Mouse (Mus musculus) brown adipose tissue, adult 24 weeks (tissue): Measurements from ENCODE around the gene Lrrk2. TPM values are rescaled to one million over a fixed set of nuclear protein-coding genes. Genes with fewer than 3 reads are reported as not detected.

ENCODE experiments used
- H3K27ac ChIP-seq: fragments of 200-500 bp; replicated peaks from 2 replicates; pipeline ENCODE4 v1.5.1; 2012; ENCODE audit warnings: low read depth, mild to moderate bottlenecking, low read length
- H3K4me1 ChIP-seq: fragments of 200-500 bp; 2 replicates; pipeline ENCODE4 v1.6.1; 2012; ENCODE audit warnings: low read length, mixed read lengths; ENCODE audit not compliant: control insufficient read depth, insufficient read depth, insufficient read length
- H3K4me3 ChIP-seq: fragments of 200-500 bp; 2 replicates; pipeline ENCODE4 v1.5.1; 2012; ENCODE audit warnings: low read depth, mild to moderate bottlenecking, low read length, moderate library complexity; ENCODE audit not compliant: insufficient read depth
- polyA plus RNA-seq: library from polyadenylated mRNA; stranded (reverse); fragments of >200 nt; gene quantifications from 2 replicates; pipeline ENCODE4 v1.2.4, GENCODE M21; 2012; ENCODE audit not compliant: missing spikeins, insufficient read depth, insufficient read length

The Lrrk2 gene
- 2.5 and 4.2 TPM in 2 replicates for polyA plus RNA-seq

- H3K27ac ChIP-seq: peak within 1 kb of the TSS; percentile 76
Measured at GRCm38 (mm10) chr15:91672645-91673568, at the start of gene Lrrk2. TSS of gene Lrrk2 (plus strand) at chr15:91673175.

GRCm38 (mm10) chr15:91624475-91624874, 48.5 kb upstream of the Lrrk2 start:
- H3K4me1 ChIP-seq: no peaks in the 10 kb centered on the region
- no peak overlapping the region for H3K4me3 ChIP-seq
- no peak overlapping the region for H3K27ac ChIP-seq

More at GRCm38 (mm10) chr15:91672645-91673568, at the start of gene Lrrk2:
- Histone ChIP-seq H3K4me1 (no peaks in the 10 kb centered on the region; the same call in none of the 2 replicates), H3K4me3 (peak within 1 kb of the TSS; percentile 88)

DNA sequence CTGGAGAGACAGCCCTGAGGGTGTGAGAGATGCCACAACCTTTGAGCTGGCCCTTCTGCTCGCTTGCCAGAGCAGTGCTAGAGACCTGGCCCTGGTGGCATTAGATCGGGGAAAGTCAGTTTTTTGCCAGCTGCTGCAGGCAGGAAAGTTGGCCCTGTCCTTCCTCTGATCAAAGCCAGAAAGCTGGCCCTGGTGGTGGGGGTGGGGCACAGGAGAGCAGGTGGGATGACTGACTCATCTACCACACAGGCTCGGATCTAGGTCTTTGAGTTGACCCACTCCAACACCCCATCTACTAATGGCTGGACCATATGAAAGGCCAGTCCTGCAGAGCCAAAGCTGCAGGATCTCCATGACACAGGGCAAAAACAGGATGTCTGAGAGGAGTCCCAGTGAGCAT, 43.8 kb upstream of the Lrrk2 start:
- no peak overlapping the region for H3K27ac ChIP-seq

GRCm38 (mm10) chr15:91632473-91632872, 40.5 kb upstream of the Lrrk2 start:
- Histone ChIP-seq H3K27ac (no peak overlapping the region), H3K4me3 (no peak overlapping the region), H3K4me1 (no peaks in the 10 kb centered on the region)

More for the DNA sequence above, 43.8 kb upstream of the Lrrk2 start:
- H3K4me1 ChIP-seq: no peaks in the 10 kb centered on the region
- H3K4me3 ChIP-seq: no peak overlapping the region

GRCm38 (mm10) chr15:91633051-91633450, 39.9 kb upstream of the Lrrk2 start:
- H3K27ac ChIP-seq: no peak overlapping the region
- H3K4me3 ChIP-seq: no peak overlapping the region
- no peaks in the 10 kb centered on the region for H3K4me1 ChIP-seq

- H3K27ac ChIP-seq: no peak overlapping the region
- H3K4me1 ChIP-seq: no peaks in the 10 kb centered on the region
- H3K4me3 ChIP-seq: no peak overlapping the region
Measured at GRCm38 (mm10) chr15:91633806-91634205, 39.2 kb upstream of the Lrrk2 start.

DNA sequence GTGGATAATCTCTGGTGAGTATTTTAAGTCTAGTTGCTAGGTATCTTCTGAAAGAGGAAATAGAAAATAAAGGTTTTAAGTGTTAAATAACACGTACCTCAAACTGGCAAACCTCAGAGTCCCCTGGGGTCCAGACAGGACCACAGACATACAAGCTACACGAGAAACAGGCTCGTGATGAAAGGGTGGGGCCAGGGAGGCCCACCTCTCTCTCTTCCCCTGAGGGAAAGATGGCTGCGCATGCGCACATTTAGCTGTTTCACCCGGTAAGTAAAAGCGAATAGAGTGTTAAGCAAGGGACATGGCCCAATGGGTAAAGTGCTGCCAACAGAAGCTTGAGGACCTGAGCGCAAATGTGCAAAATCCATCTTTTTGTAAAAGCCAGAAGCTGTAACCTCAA, 38.7 kb upstream of the Lrrk2 start:
- H3K4me1 ChIP-seq: no peaks in the 10 kb centered on the region

GRCm38 (mm10) chr15:91641631-91642030, 31.3 kb upstream of the Lrrk2 start:
- Histone ChIP-seq H3K4me1 (no peaks in the 10 kb centered on the region), H3K4me3 (no peak overlapping the region), H3K27ac (no peak overlapping the region)

More for the DNA sequence above, 38.7 kb upstream of the Lrrk2 start:
- H3K27ac ChIP-seq: no peak overlapping the region
- no peak overlapping the region for H3K4me3 ChIP-seq

GRCm38 (mm10) chr15:91642682-91643306, 30.2 kb upstream of the Lrrk2 start:
- Histone ChIP-seq H3K4me3 (no peak overlapping the region), H3K27ac (no peak overlapping the region)

GRCm38 (mm10) chr15:91643632-91644348, 29.2 kb upstream of the Lrrk2 start:
- Histone ChIP-seq H3K27ac (no peak overlapping the region), H3K4me1 (no peaks in the 10 kb centered on the region), H3K4me3 (no peak overlapping the region)

More at GRCm38 (mm10) chr15:91642682-91643306, 30.2 kb upstream of the Lrrk2 start:
- no peaks in the 10 kb centered on the region for H3K4me1 ChIP-seq

DNA sequence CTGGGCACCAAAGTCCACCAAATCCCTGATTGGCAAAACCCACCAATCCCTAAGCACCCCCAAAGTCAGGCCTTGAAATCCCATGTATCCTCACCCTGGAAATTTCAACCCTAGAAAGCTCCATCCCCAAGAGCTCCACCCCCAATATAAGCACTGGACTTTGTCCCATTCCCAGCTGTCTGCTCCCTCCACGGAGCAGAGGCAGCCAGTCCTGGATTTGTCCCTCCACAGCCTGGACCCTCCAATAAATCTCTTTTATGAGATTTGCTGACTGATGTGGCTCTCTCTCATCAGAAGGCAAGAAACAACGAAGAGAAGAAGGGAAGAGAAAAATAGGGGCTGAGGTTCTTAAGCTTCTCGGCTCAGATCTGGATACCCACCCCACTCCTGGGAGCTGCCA, 22.7 kb upstream of the Lrrk2 start:
- no peak overlapping the region for H3K4me3 ChIP-seq
- H3K4me1 ChIP-seq: no peaks in the 10 kb centered on the region
- no peak overlapping the region for H3K27ac ChIP-seq

DNA sequence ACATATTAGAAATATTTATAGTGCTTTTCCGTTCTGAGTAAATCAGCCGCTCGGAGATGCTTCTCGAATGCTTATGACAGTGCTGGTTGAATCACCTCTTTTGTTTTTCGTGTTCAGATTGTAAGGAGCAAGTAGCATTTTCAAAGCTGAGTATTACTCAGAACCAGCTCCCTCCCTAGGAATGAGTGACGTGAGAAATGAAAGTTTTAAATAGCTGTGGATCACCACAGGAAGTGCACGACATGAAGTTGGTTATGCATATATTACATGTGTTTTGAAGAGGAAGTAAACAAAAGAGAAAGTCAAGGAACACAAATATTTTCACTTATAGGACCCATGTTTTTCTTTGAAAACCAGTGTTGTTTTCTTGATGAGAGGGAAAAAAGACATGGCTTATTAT, 21.5 kb upstream of the Lrrk2 start:
- Histone ChIP-seq H3K4me1 (no peaks in the 10 kb centered on the region), H3K4me3 (no peak overlapping the region), H3K27ac (no peak overlapping the region)

GRCm38 (mm10) chr15:91658227-91658626, 14.7 kb upstream of the Lrrk2 start:
- Histone ChIP-seq H3K27ac (no peak overlapping the region), H3K4me3 (no peak overlapping the region), H3K4me1 (no peaks in the 10 kb centered on the region)

DNA sequence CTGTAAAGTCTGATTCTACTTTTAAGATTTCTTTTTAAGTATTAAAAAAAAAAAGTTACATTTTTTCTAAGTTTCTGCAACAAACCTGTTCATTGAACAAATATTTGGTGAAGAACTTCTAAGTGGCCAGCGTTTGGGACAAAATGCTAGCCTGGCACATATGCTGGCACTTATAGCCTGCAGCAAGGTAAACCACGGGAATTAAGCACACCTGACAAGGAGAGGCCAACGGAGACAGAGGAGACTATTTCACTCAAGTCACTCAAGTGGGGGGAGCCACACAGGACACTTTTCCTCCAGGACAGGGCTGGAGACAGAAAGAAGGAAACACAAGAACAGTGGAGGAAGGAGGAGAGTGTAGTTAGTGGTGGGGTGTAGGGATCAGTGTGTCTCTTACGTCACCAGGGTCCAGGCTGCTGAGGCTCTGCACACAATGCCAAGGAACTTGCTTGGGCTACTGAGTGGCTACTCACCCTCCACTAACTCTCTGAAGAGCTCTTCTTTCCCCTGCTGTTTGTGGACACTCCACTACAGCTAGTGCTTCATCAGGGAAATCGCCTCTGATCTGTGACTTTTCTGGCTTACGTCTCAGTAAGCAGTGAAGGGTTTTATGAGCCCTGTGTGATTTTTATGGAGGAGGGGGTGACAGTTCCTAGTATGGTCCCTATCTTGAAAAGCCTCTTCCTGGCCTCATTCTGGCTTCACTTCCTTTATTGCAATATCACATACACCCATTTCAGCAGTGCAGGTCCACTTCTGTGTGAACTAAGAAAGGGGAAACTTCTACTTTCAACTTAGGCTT, 12.5 kb upstream of the Lrrk2 start:
- Histone ChIP-seq H3K4me1 (no peaks in the 10 kb centered on the region), H3K4me3 (no peak overlapping the region), H3K27ac (no peak overlapping the region)
